Mouse (Mus musculus): ENCODE measurements around the gene Prg3. TPM values are rescaled to one million over a fixed set of nuclear protein-coding genes. Genes with fewer than 3 reads are reported as not detected.

Gene Prg3
- polyA plus RNA-seq, 1 experiment from 2014 or later, result not detected

DNA sequence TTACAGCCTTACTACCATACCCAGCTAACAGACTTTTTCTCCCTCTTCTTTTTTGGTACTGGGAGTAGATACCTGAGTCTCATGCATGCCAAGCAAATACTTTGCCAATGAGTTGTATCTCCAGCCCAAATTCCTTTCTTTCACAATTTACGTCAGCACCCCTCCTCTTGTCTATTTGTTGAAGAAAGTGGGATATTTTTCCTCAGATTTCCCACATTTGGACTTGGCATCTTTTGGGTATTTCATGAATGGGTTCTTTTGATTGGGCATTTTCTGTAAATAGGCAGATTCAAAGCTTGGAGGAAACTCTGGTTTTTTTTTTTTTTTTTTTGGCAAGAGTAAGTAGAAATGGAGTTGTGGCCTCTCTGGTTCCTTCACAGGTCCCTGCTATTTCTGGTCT lies 35.8 kb upstream of the Prg3 start:
- no peaks in the 10 kb centered on the region for H3K27me3 ChIP-seq (ENCODE audit: insufficient read depth, low read length)
- H3K27ac ChIP-seq (ENCODE audit: low read length), result no peak overlapping the region
- no peak for ATAC-seq (ENCODE audit: low FRiP score, low TSS enrichment)
- no peak overlapping the region for H3K9ac ChIP-seq (replicated peaks; ENCODE audit: low read length)
- H3K4me1 ChIP-seq (ENCODE audit: insufficient read depth, low read length), result no peaks in the 10 kb centered on the region
- H3K4me2 ChIP-seq (replicated peaks; ENCODE audit: low read depth, low read length), result no peak overlapping the region
- peaks cover 63% of the 10 kb centered on the region for H3K36me3 ChIP-seq (ENCODE audit: insufficient read depth, low read length)
- H3K9me3 ChIP-seq (ENCODE audit: low read length), result no peaks in the 10 kb centered on the region
- WGBS, result 89% methylated on average over 1 of the region's 1 CpGs
- H3K4me3 ChIP-seq (ENCODE audit: low read length), result no peak overlapping the region

DNA sequence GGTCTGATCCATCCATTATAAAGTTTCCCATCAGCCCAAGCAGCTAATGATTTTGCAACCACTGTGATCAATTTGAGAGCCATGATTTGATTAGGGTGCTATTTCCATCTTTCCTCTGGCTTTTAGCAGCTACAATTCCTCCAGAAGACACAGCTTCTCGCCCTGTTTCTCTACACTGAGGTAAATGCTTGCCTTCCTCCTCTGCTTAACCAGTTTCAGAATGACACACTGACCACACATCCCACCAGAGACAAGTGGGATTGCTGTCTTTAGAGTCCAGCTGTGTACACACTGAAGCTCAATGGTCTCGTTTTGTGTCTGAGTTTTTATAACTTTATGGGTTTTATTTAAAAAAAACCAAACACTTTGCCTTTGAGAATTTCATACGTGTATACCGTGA lies 35.3 kb upstream of the Prg3 start:
- 76% methylated on average over 4 of the region's 4 CpGs for WGBS
- Histone ChIP-seq H3K9me3 (ENCODE audit: low read length) (no peaks in the 10 kb centered on the region), H3K27me3 (ENCODE audit: insufficient read depth, low read length) (no peaks in the 10 kb centered on the region), H3K4me3 (ENCODE audit: low read length) (no peak overlapping the region), H3K36me3 (ENCODE audit: insufficient read depth, low read length) (peaks cover 64% of the 10 kb centered on the region), H3K9ac (replicated peaks; ENCODE audit: low read length) (no peak overlapping the region), H3K4me2 (replicated peaks; ENCODE audit: low read depth, low read length) (no peak overlapping the region), H3K27ac (ENCODE audit: low read length) (no peak overlapping the region), H3K4me1 (ENCODE audit: insufficient read depth, low read length) (no peaks in the 10 kb centered on the region)
- ATAC-seq (ENCODE audit: low FRiP score, low TSS enrichment), result no peak

DNA sequence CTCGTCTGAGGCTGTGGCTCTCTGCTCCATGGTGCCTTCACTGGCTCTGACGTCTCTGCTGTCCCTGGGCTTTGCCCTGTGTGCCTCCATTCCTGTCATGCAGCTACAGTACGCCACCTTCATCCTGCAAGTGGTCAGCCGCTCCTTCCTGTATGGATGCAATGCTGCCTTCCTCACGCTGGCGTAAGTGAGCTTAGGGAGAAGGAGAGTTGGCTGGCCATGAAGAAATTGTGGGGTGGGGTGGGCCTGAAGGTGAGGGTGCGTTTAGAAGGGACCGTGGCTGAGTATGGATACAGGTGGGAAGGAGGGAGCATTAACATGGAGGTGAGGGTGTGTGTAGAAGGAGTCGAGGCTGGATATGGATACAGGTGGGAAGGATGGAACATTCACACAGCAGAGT lies 32.6 kb upstream of the Prg3 start:
- H3K4me3 ChIP-seq (ENCODE audit: low read length), result no peak overlapping the region
- H3K9me3 ChIP-seq (ENCODE audit: low read length), result no peaks in the 10 kb centered on the region
- no peaks in the 10 kb centered on the region for H3K4me1 ChIP-seq (ENCODE audit: insufficient read depth, low read length)
- H3K27ac ChIP-seq (ENCODE audit: low read length), result no peak overlapping the region
- H3K9ac ChIP-seq (replicated peaks; ENCODE audit: low read length), result no peak overlapping the region
- H3K4me2 ChIP-seq (replicated peaks; ENCODE audit: low read depth, low read length), result no peak overlapping the region
- WGBS, result 91% methylated on average over 9 of the region's 9 CpGs
- H3K27me3 ChIP-seq (ENCODE audit: insufficient read depth, low read length), result no peaks in the 10 kb centered on the region
- peaks cover 59% of the 10 kb centered on the region for H3K36me3 ChIP-seq (ENCODE audit: insufficient read depth, low read length)
- ATAC-seq (ENCODE audit: low FRiP score, low TSS enrichment), result no peak

DNA sequence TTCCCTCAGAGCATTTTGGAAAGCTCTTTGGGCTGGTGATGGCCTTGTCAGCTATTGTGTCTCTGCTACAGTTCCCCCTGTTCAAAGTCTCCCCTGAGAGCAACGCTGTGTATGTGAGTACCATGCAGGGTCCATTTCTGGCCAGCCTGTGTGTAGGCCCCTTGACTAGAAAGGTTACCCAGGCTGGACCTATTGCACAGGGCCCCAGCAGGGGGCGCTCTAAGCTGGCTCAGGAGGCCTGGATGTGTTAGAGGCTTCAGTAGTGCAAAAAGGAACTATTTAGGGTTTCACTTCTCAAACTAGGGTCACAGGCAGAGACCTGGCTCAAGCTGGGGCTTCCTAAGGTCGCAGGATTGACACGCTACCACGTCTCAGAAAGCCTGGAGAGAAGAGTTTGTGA lies 31.7 kb upstream of the Prg3 start:
- Histone ChIP-seq H3K27me3 (ENCODE audit: insufficient read depth, low read length) (no peaks in the 10 kb centered on the region), H3K4me2 (replicated peaks; ENCODE audit: low read depth, low read length) (no peak overlapping the region), H3K4me3 (ENCODE audit: low read length) (no peak overlapping the region), H3K27ac (ENCODE audit: low read length) (no peak overlapping the region), H3K9me3 (ENCODE audit: low read length) (no peaks in the 10 kb centered on the region), H3K9ac (replicated peaks; ENCODE audit: low read length) (no peak overlapping the region), H3K36me3 (ENCODE audit: insufficient read depth, low read length) (peaks cover 51% of the 10 kb centered on the region), H3K4me1 (ENCODE audit: insufficient read depth, low read length) (no peaks in the 10 kb centered on the region)
- 62% methylated on average over 5 of the region's 5 CpGs for WGBS
- ATAC-seq (ENCODE audit: low FRiP score, low TSS enrichment), result peak; percentile 57; the same call in 1 of the 2 replicates

- 89% methylated on average over 11 of the region's 11 CpGs for WGBS
- no peak for ATAC-seq (ENCODE audit: low FRiP score, low TSS enrichment)
- peaks cover 36% of the 10 kb centered on the region for H3K36me3 ChIP-seq (ENCODE audit: insufficient read depth, low read length)
These were observed 29.3 kb upstream of the Prg3 start for GRCm38 (mm10) chr2:84958588-84959264.

GRCm38 (mm10) chr2:84961300-84961699 lies 26.7 kb upstream of the Prg3 start:
- Histone ChIP-seq H3K4me3 (ENCODE audit: low read length) (no peak overlapping the region), H3K36me3 (ENCODE audit: insufficient read depth, low read length) (peaks cover 20% of the 10 kb centered on the region), H3K9me3 (ENCODE audit: low read length) (no peaks in the 10 kb centered on the region), H3K4me1 (ENCODE audit: insufficient read depth, low read length) (no peaks in the 10 kb centered on the region), H3K4me2 (replicated peaks; ENCODE audit: low read depth, low read length) (no peak overlapping the region), H3K9ac (replicated peaks; ENCODE audit: low read length) (no peak overlapping the region), H3K27ac (ENCODE audit: low read length) (no peak overlapping the region), H3K27me3 (ENCODE audit: insufficient read depth, low read length) (no peaks in the 10 kb centered on the region)
- peak; percentile 29; the same call in 1 of the 2 replicates for ATAC-seq (ENCODE audit: low FRiP score, low TSS enrichment)
- WGBS, result 63% methylated on average over 2 of the region's 2 CpGs

More at GRCm38 (mm10) chr2:84958588-84959264, 29.3 kb upstream of the Prg3 start:
- Histone ChIP-seq H3K27ac (ENCODE audit: low read length) (no peak overlapping the region), H3K4me1 (ENCODE audit: insufficient read depth, low read length) (no peaks in the 10 kb centered on the region), H3K9ac (replicated peaks; ENCODE audit: low read length) (no peak overlapping the region), H3K9me3 (ENCODE audit: low read length) (no peaks in the 10 kb centered on the region), H3K4me2 (replicated peaks; ENCODE audit: low read depth, low read length) (no peak overlapping the region), H3K27me3 (ENCODE audit: insufficient read depth, low read length) (no peaks in the 10 kb centered on the region), H3K4me3 (ENCODE audit: low read length) (no peak overlapping the region)

- ATAC-seq (ENCODE audit: low FRiP score, low TSS enrichment), result no peak
- Histone ChIP-seq H3K36me3 (ENCODE audit: insufficient read depth, low read length) (peaks cover 16% of the 10 kb centered on the region), H3K4me3 (ENCODE audit: low read length) (no peak overlapping the region), H3K27ac (ENCODE audit: low read length) (no peak overlapping the region), H3K27me3 (ENCODE audit: insufficient read depth, low read length) (no peaks in the 10 kb centered on the region), H3K4me2 (replicated peaks; ENCODE audit: low read depth, low read length) (no peak overlapping the region), H3K4me1 (ENCODE audit: insufficient read depth, low read length) (no peaks in the 10 kb centered on the region), H3K9ac (replicated peaks; ENCODE audit: low read length) (no peak overlapping the region), H3K9me3 (ENCODE audit: low read length) (no peaks in the 10 kb centered on the region)
- 76% methylated on average over 3 of the region's 3 CpGs for WGBS
These were observed 26.1 kb upstream of the Prg3 start for GRCm38 (mm10) chr2:84961901-84962300.

DNA sequence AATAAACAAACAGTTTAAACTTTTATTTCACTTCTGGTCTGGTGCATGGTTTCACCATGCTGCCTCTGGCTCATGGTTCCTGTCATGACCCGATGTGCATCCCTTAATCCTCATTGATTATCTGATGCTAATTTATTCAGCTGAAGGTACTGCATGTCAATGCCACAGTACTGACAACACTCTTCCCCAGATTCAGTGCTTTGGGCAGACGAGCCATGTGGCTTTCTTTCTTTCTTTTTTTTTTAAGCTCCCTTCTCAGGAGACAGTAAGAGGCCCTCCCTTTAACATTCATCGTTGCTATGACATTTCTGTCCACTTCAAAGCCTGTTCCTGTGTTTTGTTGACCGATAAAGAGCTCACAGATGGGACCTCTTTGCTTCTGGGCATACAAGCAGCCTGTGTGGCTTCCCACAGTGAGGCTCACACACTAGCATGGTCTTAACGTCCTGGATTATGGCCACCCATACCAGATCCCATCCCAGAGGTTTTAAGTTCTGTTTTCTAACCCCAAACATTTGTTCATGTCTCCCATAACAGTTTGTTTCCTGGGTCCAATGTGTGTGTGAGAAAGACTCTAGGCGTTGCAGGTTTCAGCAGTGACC lies 25.0 kb upstream of the Prg3 start:
- Histone ChIP-seq H3K27me3 (ENCODE audit: insufficient read depth, low read length) (no peaks in the 10 kb centered on the region), H3K9me3 (ENCODE audit: low read length) (no peaks in the 10 kb centered on the region), H3K27ac (ENCODE audit: low read length) (no peak overlapping the region), H3K4me1 (ENCODE audit: insufficient read depth, low read length) (no peaks in the 10 kb centered on the region), H3K36me3 (ENCODE audit: insufficient read depth, low read length) (peaks cover 6% of the 10 kb centered on the region), H3K9ac (replicated peaks; ENCODE audit: low read length) (no peak overlapping the region), H3K4me3 (ENCODE audit: low read length) (no peak overlapping the region), H3K4me2 (replicated peaks; ENCODE audit: low read depth, low read length) (no peak overlapping the region)
- WGBS, result 43% methylated on average over 6 of the region's 6 CpGs
- ATAC-seq (ENCODE audit: low FRiP score, low TSS enrichment), result no peak

DNA sequence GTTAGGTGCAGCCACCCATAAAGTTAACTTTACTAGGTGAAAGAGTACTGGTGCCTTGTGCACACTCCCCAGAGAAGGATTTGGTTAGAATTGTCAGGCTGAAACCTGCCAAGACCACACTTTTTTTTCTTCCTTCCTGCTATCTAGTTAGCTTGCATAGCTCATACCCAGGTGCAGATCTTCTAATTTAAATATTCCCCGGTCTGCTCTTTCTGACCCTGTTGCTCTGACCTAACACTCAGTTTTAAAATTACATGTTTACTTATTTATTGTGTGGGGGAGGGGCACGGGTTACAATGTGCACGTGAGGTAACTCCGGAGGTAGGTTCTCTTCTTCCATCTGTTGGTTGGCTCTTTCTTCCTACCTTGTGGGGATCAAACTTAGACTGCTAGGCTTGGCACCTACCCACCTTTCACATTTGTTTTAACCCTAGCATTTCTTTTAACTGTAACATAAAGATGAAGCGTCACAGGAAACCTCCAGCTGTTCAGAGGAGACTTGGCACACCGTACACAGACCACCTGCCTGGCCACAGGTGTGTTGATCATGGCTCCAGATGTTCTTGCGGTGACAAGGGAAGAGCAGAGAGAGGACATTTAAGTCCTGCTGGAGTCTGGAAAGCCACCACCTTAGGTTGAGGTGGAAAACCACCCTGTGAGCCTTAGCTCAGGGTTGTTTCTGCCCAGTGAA lies 23.8 kb upstream of the Prg3 start:
- WGBS, result 78% methylated on average over 7 of the region's 7 CpGs
- no peak for ATAC-seq (ENCODE audit: low FRiP score, low TSS enrichment)
- Histone ChIP-seq H3K27ac (ENCODE audit: low read length) (no peak overlapping the region), H3K4me1 (ENCODE audit: insufficient read depth, low read length) (no peaks in the 10 kb centered on the region), H3K4me3 (ENCODE audit: low read length) (no peak overlapping the region), H3K9me3 (ENCODE audit: low read length) (no peaks in the 10 kb centered on the region), H3K27me3 (ENCODE audit: insufficient read depth, low read length) (no peaks in the 10 kb centered on the region), H3K36me3 (ENCODE audit: insufficient read depth, low read length) (no peaks in the 10 kb centered on the region), H3K9ac (replicated peaks; ENCODE audit: low read length) (no peak overlapping the region), H3K4me2 (replicated peaks; ENCODE audit: low read depth, low read length) (no peak overlapping the region)

Data from kidney, embryonic 16.5 days (tissue).